Mouse (Mus musculus) thymus, postnatal 10 days (tissue): Measurements from ENCODE around the gene Papola.

Experiments
- DNase-seq, 2 experiments: peaks; one replicate each; pipeline ENCODE4 v3.0.0; 2021; ENCODE audit warnings: low spot score in 2 of 2

Papola gene

GRCm38 (mm10) chr12:105784196-105784999 lies at the start of gene Papola:
Papola (plus strand) TSS chr12:105784694.
- peak; percentile 85 to 86 for DNase-seq

- DNase-seq, result no peak
Observed at GRCm38 (mm10) chr12:105735226-105735888, 49.1 kb upstream of the Papola start.

- no peak for DNase-seq
Observed at GRCm38 (mm10) chr12:105735889-105736251, 48.6 kb upstream of the Papola start.

- no peak for DNase-seq
Observed at GRCm38 (mm10) chr12:105738316-105739096, 46.0 kb upstream of the Papola start.

DNA sequence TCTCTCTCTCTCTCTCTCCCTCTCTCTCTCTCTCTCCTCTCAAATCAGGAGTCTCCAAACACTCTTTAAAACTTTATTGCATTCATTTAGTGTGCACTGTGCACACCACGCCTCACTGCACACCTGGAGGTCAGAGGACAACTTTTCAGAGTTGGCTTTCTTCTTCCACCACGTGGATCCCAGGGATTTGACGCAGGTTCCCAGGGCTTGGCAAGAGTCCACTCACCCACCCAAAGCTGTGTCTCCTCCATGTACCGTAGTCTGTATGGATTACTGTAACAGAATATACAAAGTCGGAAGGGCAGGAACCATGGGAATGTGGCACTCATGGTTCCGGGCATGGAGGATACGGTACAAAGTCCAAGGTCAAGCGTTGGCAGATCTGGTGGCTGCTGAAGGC lies 44.8 kb upstream of the Papola start:
- no peak for DNase-seq

GRCm38 (mm10) chr12:105748114-105748513 lies 36.4 kb upstream of the Papola start:
- no peak for DNase-seq

DNA sequence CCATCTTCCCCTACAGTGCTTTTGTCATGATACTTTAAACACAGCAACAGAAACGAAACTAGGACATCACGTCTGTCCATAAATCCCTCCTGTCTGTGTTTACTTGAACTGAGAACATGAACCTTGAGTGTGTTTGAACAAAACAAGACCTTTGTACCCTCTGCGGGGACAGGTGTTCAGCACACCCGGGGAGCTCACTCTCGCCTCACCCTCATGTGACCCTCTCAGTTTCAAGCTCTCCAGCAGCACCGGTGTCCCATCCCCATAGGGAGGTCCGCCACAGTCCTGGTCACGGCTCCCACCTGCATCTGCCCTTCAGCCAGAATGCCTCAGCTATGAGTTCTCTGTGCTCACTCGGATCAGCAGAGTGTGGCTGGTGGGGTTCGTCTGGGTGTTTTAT lies 30.7 kb upstream of the Papola start:
- no peak for DNase-seq

- no peak for DNase-seq
Observed at GRCm38 (mm10) chr12:105757816-105758497, 26.5 kb upstream of the Papola start.

DNA sequence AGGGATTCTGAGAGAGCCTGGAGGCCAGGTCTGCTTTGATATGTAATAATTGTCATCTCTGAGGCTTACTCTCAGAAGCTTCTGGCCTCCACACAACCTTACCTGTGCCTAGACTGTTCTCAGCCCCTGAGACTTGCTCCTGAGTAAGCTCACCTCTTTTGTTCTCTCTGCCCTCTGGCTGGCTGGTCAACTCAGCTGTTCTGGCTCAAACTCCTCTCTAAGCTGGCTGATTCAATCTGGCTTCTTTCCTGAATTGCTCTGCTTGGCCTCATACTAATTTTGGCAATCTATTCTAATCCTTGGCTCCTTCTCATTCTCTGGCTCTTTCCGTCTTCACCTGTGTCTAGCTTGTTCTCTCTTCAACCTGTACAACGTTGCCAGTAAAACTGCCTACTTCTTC lies 25.6 kb upstream of the Papola start:
- no peak for DNase-seq

DNA sequence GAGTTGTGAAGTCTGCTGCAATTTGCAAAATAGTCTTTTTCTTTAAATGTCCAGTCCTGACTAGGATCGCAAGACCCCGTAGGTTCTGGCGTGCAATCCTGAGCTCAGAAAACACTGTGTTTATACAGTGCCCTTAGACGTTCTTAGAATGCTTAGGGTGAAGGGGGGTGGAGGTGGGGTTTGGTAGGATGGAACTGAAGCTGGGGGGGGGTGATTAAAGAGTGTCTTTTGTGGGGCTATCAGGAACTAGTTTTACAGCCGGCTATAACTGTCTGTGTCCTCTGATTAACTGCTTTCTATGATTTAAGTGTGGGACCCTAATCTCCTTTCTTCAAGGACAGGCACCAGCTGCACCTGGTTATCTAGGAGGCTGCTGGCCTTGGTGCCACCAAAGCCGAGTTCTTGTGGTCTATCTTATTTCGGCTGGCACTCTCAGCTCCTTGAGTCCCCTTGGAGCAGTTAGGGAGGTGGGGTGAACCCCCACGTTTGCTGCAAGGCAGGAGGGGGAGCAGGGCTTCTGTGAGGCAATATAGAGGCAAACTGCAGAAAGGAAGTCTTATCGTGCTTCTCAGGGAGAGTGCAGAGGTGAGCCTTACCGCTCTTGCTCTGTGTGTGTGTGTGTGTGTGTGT lies 24.5 kb upstream of the Papola start:
- no peak for DNase-seq

- no peak for DNase-seq
Observed at GRCm38 (mm10) chr12:105761171-105761570, 23.3 kb upstream of the Papola start.

DNA sequence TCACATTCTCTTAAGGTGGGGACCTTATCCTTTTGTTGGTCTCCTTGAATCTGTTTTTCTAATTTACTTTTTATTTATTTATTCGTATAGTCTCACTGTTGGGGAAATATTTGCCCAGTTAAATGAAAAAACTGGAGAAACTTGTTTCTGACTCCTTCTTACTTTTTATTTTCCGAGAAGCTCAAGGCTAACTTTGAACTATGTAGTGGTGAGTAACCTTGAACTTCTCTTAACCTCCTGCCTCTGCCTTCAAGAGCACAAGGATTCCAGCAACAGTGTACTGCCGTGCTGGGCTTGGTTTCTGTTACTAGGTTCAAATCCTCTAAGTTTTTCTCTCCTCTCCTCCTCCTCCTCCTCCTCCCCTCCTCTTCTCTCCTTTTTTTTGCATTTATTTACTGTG lies 22.9 kb upstream of the Papola start:
- DNase-seq, result no peak

DNA sequence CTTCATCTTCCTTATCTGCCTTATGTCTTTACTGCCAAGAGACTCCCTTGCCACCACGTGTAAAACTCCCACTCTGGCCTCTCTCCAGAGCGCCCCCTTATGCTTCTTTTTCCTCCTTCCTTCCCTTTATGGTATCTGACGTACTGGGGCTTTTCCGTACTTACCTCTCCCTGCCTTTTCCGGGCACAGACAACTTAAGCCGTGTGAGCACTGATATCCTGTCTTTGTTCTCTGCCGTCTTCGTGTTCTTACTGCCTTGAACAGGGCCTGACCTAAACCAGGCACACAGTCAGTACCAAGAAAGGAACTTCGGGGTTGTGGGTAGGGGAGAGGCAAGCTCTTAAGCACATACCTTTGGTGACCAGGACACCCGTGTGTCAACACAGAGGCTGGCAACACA lies 14.8 kb upstream of the Papola start:
- no peak for DNase-seq

DNA sequence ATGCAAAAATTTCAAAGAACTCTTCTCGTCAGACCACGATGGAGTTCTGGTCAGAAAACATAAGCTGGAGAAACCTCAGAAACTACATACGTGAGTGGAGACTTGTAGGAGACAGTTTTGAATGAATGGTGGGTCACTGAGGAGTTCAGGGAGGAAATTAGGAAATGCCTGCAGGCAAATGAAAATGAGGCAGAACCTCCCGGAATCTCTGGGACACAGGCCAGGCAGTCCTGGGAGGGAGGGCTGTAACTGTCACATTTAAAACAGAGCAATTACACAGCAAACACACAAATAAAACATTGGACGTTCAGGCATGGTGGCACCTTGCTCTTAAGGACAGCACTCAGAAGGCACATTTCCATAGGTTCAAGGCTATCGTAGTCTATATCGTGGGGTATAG lies 9.6 kb upstream of the Papola start:
- DNase-seq, result no peak

GRCm38 (mm10) chr12:105777651-105778050 lies 6.8 kb upstream of the Papola start:
- DNase-seq, result no peak

DNA sequence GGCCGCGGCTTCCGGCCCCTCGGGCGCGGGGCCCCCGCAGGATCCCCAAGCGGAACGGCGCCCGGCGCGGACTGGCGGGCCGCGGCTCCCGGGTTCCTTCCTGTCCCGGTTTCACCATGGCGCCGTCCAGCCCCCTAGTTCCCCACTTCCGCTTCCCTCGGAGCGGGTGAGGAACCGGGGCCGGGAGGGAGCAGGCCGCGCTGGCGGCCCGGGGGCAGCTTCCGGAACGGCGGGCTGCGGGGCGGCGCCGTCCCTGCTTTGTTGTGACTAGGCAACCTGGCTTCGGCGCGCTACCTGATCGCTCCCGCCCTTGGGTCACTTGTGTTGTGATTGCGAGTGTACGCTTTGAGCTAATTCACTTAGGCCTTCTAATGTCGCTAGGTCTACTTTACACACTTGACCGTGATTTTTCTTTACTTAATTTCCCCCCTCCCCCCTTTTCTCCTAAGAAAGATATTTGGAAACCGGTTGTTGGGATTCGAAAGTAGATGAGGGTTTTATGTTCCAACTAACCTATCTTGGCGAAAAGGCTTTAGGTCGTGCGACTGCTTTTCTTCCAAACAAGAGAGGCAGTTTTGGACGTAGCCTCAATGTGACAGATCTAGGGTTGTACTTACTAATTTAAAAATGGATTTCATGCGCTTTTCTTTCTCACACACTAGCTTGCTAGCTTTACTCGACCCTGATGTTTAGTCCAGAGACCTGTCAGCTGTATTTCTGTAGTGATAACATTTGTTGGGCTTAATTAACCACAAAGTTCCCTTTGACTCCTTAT lies 693 bp downstream of the Papola start:
- peak; percentile 73 to 74 for DNase-seq

GRCm38 (mm10) chr12:105786113-105786512 lies 1.6 kb downstream of the Papola start:
- DNase-seq, result no peak

DNA sequence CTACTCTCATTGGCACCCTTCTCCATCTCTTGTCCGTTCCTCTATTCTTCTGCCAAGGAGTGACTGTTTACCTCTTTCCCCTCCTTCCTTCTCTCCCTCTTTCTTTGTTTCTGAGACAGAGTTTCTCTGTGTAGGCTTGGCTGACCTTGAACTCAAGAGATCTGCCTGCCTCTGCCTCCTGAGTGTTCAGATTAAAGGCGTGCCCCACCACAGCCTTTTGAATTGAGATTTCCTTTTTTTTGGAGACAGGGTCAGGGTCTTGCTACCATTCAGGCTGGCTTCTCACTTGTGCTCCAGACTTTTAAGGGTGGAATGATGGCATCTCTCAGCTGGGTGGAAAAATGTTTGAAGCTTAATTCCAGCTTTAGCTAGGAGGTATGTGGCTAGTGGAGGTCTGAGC lies 3.1 kb downstream of the Papola start:
- no peak for DNase-seq

DNA sequence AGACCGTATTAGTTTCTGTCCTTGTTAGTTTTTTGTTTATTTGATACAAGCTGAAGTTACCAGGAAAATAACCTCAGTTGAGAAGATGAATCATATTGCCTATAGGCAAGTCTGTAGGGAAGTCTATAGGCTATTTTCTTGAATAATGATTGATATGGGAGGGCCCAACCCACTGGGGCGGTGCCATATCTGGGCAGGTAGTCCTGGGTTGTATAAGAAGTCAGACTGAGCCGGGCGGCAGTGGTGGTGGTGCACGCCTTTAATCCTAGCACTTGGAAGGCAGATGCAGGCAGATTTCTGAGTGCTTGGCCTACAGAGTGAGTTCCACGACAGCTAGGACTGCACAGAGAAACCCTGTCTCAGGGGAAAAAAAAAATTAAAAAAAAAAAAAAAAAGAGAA lies 5.4 kb downstream of the Papola start:
- no peak for DNase-seq

GRCm38 (mm10) chr12:105794896-105795295 lies 10.4 kb downstream of the Papola start:
- DNase-seq, result no peak

DNA sequence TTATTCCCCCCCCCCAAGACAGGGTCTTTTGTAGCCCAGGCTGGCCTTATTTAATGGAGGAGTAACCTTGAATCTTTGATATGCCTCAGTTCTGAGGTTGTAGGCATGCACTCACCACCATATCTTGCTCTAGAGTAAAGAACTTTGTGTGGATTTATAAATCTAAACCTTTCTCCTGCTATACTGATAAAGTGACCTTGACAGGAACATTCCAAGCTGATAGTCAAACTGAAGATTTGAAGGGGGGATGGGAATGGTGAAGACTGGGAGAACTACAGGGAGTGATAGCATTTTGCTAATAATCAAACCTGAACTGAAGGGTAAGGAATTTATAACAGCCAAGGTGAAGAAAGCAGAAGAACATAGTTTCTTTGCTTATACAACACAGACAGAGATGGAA lies 13.5 kb downstream of the Papola start:
- no peak for DNase-seq
